Mouse (Mus musculus): Measurements from ENCODE around the gene Abtb1.
A peak's percentile ranks its signal among the peaks of the same experiment; 100 is the strongest.

Abtb1 gene

GRCm38 (mm10) chr6:88855636-88856035 lies 13.9 kb upstream of the Abtb1 start:
- DNase-seq (ENCODE audit: extremely low spot score, low read depth, low spot score) = peak; percentile 82

- no peak for DNase-seq (ENCODE audit: extremely low spot score, low read depth, low spot score)
Measured at GRCm38 (mm10) chr6:88854509-88854908, 12.7 kb upstream of the Abtb1 start.

GRCm38 (mm10) chr6:88850034-88850433 lies 8.2 kb upstream of the Abtb1 start:
- no peak for DNase-seq (ENCODE audit: extremely low spot score, low read depth, low spot score)

GRCm38 (mm10) chr6:88849270-88849669 lies 7.5 kb upstream of the Abtb1 start:
- no peak for DNase-seq (ENCODE audit: extremely low spot score, low read depth, low spot score)

- DNase-seq (ENCODE audit: extremely low spot score, low read depth, low spot score) = no peak
Measured at GRCm38 (mm10) chr6:88847571-88847970, 5.8 kb upstream of the Abtb1 start.

- DNase-seq (ENCODE audit: extremely low spot score, low read depth, low spot score) = no peak
Measured at GRCm38 (mm10) chr6:88844901-88845565, 3.2 kb upstream of the Abtb1 start.

- no peak for DNase-seq (ENCODE audit: extremely low spot score, low read depth, low spot score)
Measured at GRCm38 (mm10) chr6:88843781-88844725, 2.3 kb upstream of the Abtb1 start.

GRCm38 (mm10) chr6:88843241-88843640 lies 1.5 kb upstream of the Abtb1 start:
- no peak for DNase-seq (ENCODE audit: extremely low spot score, low read depth, low spot score)

GRCm38 (mm10) chr6:88842731-88843151 lies 957 bp upstream of the Abtb1 start:
- DNase-seq (ENCODE audit: extremely low spot score, low read depth, low spot score) = no peak

- DNase-seq (ENCODE audit: extremely low spot score, low read depth, low spot score) = no peak
Measured at GRCm38 (mm10) chr6:88841514-88841780, 337 bp downstream of the Abtb1 start.

GRCm38 (mm10) chr6:88840791-88841513 lies 832 bp downstream of the Abtb1 start:
- no peak for DNase-seq (ENCODE audit: extremely low spot score, low read depth, low spot score)

- DNase-seq (ENCODE audit: extremely low spot score, low read depth, low spot score) = no peak
Measured at GRCm38 (mm10) chr6:88840211-88840610, 1.6 kb downstream of the Abtb1 start.

- DNase-seq (ENCODE audit: extremely low spot score, low read depth, low spot score) = no peak
Measured at GRCm38 (mm10) chr6:88839135-88839970, 2.4 kb downstream of the Abtb1 start.

GRCm38 (mm10) chr6:88838613-88839012 lies 3.2 kb downstream of the Abtb1 start:
- DNase-seq (ENCODE audit: extremely low spot score, low read depth, low spot score) = no peak

GRCm38 (mm10) chr6:88837999-88838398 lies 3.8 kb downstream of the Abtb1 start:
- DNase-seq (ENCODE audit: extremely low spot score, low read depth, low spot score) = no peak

- no peak for DNase-seq (ENCODE audit: extremely low spot score, low read depth, low spot score)
Measured at GRCm38 (mm10) chr6:88836178-88836819, 5.5 kb downstream of the Abtb1 start.

- no peak for DNase-seq (ENCODE audit: extremely low spot score, low read depth, low spot score)
Measured at GRCm38 (mm10) chr6:88835047-88835446, 6.7 kb downstream of the Abtb1 start.

- no peak for DNase-seq (ENCODE audit: extremely low spot score, low read depth, low spot score)
Measured at GRCm38 (mm10) chr6:88833340-88834140, 8.2 kb downstream of the Abtb1 start.

GRCm38 (mm10) chr6:88832663-88833062 lies 9.1 kb downstream of the Abtb1 start:
- DNase-seq (ENCODE audit: extremely low spot score, low read depth, low spot score) = no peak

Measured in hindlimb bud, embryonic 11.5 days (tissue).